Mouse (Mus musculus): ENCODE results near the gene Klf9. TPM values are rescaled to one million over a fixed set of nuclear protein-coding genes. Genes with fewer than 3 reads are reported as not detected.
A peak's percentile ranks its signal among the peaks of the same experiment; 100 is the strongest.

Gene Klf9
- 10 to 100 TPM; 44.4 to 51.1 TPM for total RNA-seq (2021)
- long read RNA-seq, experiment 1, full-length matches to known transcripts = 3 of 16 reads
- long read RNA-seq, experiment 1, partial matches to known transcripts = 0 of 16 reads
- long read RNA-seq, experiment 1, other reads (novel, unspliced or antisense) = 13 of 16 reads
- long read RNA-seq, experiment 2, full-length matches to known transcripts = 25 of 69 reads
- long read RNA-seq, experiment 2, partial matches to known transcripts = 0 of 69 reads
- long read RNA-seq, experiment 2, other reads (novel, unspliced or antisense) = 44 of 69 reads

DNA sequence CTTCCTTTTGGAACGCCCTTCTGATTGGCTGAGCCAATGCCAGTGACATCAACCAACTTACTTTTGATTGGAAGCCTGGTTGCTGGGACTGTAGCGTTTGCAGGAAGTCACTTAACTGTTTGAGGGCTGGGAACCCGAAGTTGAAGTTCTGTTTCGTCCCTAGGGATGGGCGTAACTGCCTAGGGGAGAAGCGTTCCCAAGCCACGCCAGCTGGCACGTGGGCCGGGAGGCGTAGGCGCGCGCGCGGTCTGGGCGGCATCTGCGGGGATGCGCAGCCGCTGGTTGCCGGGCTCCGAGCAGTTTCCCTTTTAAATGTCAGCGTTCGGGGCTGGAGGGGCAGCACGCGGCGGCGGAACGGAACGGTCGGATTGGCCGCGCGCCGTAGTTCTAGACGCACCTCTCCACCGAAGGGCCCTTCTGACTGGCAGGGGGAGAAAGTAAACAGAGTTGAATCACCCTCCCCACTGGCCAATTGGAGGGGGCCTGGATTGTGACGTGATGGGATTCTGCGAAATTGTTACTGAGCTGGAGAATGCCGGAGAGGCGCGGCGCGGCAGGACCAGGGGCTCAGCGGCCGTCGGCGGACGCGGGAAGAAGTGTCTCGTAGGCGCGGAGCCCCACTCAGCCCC lies at the start of gene Klf9:
Gene Klf9, plus strand, starts transcription at position 538 of the 629 bp plus-strand sequence.
- peak; percentile 81 to 89 for DNase-seq (ENCODE audit: low spot score in 2 of 2)

GRCm38 (mm10) chr19:23091586-23091985 lies 49.4 kb upstream of the Klf9 start:
- no peak for DNase-seq (ENCODE audit: low spot score in 2 of 2)

DNA sequence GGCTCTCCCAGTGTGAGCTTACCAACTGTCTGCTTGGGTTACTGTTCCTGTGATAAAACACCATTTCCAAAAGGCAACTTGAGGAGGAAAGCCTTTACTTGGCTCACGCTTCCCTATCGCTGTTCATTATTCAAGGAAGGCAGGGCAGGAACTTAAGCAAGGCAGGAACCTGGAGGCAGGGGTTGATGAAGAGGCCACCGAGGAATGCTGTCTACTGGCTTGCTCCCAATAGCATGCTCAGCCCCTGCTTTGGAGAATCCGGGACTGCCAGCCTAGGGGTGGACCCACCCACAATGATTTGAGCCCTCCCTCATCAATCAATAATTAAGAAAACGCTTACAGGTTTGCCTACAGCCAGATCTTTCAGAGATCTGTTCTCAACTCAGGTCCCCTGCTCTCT lies 47.5 kb upstream of the Klf9 start:
- DNase-seq (ENCODE audit: low spot score in 2 of 2) = no peak

- DNase-seq (ENCODE audit: low spot score in 2 of 2) = no peak
These were observed 46.1 kb upstream of the Klf9 start for GRCm38 (mm10) chr19:23094906-23095305.

DNA sequence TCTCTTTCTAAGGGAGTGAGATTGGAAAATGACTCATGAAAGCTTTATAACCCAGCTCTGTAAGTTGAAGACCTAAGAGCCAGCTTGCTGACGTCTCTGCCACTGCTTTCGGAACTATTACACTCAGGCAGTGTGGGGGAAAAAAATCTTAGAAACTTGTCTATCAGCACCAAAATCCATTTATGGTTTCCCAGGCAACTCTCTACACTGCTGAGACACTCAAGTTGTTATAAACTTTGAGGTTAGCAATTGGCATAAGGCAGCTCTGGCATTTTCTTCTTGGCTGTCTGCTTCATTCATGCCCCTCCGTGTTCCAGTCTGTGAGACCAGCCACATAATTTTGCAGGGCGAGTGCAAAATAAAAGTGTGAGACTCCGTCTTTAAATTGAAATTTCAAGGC lies 34.2 kb upstream of the Klf9 start:
- DNase-seq (ENCODE audit: low spot score in 2 of 2) = no peak

GRCm38 (mm10) chr19:23107335-23107734 lies 33.7 kb upstream of the Klf9 start:
- no peak for DNase-seq (ENCODE audit: low spot score in 2 of 2)

- no peak for DNase-seq (ENCODE audit: low spot score in 2 of 2)
These were observed 19.2 kb upstream of the Klf9 start for GRCm38 (mm10) chr19:23121875-23122274.

DNA sequence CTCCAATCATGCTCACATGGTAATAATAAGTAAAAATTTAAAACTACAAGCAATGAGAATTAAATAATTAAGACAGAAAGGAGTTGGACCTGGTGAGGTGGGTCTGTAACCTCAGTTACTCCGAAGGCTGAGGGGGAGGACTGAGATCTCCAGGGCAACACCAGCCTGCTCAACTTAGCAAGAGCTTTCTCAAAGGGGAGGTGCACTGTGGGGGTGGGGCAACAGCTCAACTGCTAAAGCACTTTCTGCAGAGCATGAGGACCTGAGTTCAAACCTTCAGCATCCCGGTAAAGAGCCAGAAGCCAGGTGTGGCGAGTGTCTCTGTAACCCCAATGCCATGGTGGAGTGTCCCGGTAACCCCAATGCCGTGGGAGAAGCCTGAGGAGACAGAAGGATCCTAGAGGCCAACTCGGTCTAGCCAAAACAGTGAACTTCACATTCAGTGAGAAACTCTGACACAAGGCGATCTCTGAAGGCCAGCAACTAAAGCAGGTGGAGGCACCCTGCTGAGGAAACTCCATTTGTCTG lies 16.9 kb upstream of the Klf9 start:
- no peak for DNase-seq (ENCODE audit: low spot score in 2 of 2)

DNA sequence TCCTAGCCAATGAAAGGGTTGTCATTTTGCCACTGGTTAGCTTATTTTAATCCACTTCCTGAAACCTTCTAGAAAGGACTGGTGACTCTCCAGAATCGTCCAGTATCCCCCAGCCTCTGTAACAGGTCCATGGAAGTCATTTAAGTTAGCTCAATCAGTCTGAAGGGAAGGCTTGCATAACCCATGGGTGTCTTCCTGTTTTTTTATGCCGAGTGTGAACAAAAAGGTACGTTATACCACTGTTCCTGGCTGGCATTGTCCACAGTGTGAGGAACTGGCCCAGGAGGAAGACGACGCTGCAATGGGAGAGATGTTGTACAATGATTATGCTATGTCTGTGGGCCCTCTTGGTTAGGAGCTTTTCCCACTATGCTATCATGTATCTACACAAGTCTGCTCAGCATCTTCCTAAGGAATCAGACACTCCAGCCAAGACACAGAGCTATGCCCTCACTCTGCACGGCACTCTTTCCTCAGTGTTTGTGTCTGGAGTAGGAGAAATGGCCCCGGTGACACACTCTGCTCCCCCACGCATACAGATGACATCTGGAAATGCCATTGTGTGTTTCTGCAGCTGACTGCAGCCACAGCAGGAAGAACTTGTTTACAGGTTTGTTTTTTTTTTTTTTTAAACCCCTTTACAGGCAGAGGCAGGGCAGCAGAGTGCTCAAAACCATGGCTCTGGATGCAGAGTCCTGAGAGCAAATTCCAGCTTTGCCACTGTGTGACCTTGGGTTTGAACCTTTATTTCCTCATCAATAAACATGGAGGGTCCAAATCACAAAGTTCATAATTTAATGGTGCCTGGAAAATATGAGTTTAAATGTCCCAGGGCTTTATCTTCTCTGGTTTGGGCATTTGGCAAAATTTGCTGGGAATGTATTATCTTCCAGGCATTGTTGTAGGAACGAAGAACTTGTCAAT lies 15.5 kb upstream of the Klf9 start:
- DNase-seq (ENCODE audit: low spot score in 2 of 2) = no peak

DNA sequence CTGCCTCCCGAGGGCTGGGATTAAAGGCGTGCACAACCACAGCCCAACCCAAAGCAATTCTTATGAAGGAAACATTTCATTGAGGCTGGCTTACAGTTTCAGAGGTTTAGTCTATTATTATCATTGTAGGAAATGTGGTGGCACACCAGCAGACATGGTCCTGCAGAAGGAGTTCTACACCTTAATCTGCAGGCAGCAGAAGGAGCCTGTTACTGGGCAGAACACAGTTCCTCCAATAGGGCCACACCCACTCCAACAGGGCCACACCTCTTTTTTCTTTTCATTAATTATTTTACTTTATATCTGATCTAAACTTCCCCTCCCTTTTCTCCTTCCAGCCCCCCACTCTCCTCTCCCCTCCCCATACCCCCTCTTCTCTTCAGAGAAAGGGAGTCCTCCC lies 11.1 kb upstream of the Klf9 start:
- DNase-seq (ENCODE audit: low spot score in 2 of 2) = no peak

DNA sequence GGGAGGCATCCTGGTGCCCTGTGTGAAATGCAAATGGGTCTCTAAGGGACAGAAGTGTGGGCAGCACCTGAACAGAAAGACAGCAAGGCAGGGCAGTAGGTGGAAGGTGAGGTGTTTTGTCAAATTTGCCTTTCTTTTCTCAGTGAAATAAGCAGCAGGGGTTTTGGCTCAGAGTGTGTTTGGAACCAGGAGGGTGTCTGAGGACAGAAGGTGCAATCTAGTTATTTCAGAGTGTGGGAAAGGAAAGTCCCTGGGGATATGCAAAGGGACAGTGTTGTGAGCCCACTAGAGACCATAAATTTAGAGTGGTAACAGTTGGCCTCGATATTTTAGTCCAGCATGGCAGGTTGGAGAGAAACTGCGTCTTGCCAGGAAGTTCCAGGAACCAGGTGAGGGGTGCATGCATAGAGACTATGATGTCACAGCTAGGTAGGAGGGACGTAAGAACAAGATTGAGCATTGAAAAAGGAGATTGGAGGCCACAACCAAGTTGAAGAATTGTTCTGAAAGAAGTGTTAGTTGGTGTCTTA lies 8.9 kb upstream of the Klf9 start:
- DNase-seq (ENCODE audit: low spot score in 2 of 2) = no peak

DNA sequence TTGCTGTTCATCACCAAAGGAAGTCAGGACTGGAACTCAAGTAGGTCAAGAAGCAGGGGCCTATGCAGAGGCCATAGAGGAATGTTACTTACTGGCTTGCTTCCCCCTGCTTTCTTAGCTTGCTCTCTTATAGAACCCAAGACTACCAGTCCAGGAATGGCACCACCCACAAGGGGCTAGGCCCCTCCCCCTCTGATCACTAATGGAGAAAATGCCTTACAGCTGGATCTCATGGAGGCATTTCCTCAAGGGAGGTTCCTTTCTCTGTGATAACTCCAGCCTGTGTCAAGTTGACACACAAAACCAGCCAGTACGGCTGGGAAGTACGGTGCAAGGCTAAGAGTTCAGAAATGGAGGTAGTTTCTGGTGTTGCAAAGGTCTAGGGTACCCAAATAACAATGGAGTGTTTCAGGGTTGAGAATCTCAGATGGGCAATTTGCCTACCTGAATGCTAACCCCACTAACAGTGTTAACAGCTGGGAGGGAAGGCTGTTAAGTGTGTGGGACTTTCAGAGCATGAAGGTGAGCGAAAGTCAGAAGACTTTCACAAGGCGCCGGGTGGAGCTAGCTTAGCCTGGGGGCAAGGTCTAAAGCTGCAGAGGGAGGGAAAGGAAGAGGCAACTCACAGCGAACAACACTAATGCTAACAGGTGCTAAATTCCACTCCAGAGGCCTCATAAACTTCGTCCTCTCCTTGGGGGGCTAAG lies 8.2 kb upstream of the Klf9 start:
- no peak for DNase-seq (ENCODE audit: low spot score in 2 of 2)

DNA sequence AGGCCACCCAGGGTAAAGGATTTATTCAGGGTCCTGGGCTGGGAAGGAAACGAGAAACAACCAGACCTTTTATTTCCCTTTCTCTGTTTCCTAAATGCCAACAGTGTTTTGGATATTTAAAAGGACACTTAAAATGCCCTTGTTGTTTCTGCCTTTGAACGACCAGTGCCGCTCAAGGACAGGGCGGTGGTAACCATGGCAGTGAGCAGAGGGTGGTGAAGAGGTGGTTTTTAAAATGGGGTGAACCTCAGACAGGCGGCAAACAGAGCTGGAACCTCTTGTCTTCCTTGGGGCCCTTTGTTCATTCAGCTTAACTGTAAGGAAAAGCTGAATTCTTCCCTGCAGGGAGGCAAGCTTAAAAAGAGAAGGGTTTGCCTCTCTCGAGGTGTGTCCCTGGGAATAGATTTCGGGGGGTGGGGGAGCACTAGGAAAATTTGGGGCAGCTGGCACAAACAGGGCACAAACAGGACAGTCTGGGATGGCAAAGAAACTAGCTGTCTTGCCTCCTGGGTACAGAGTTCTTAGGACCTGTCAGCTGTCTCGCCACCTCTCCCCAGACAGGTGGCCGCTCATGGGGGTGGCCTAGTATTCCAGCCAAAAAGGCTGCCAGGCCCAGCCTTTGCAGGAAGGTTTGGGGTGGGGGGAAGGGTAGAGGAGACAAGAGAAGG lies 7.5 kb upstream of the Klf9 start:
- DNase-seq (ENCODE audit: low spot score in 2 of 2) = peak in 1 of 2 experiments; percentile 17

DNA sequence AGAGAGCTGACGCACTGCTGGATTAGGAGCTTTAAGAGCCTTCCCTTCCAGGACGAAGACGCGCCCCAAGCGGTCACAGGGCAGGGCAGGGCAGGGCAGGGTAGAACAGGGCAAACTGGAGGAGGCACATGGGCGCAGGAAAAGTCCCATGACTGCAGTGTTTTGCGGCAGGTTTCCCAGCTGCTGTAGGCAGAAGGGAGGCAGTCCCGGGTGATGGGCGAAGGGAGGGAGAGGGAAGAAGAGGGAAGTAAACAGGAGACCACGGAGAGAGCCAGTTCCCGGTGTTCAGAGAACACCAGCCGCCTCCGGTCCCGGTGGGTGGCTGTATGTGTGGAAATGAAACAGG lies 7.0 kb upstream of the Klf9 start:
- DNase-seq (ENCODE audit: low spot score in 2 of 2) = peak; percentile 44 to 50

GRCm38 (mm10) chr19:23134441-23135301 lies 6.4 kb upstream of the Klf9 start:
- peak; percentile 67 to 75 for DNase-seq (ENCODE audit: low spot score in 2 of 2)

GRCm38 (mm10) chr19:23135349-23136201 lies 5.5 kb upstream of the Klf9 start:
- DNase-seq (ENCODE audit: low spot score in 2 of 2) = peak; percentile 56 to 64

GRCm38 (mm10) chr19:23136202-23136850 lies 4.7 kb upstream of the Klf9 start:
- peak in 1 of 2 experiments; percentile 32 for DNase-seq (ENCODE audit: low spot score in 2 of 2)

GRCm38 (mm10) chr19:23137295-23137694 lies 3.7 kb upstream of the Klf9 start:
- no peak for DNase-seq (ENCODE audit: low spot score in 2 of 2)
